Mouse (Mus musculus): ENCODE measurements around the gene Cpeb3. TPM values are rescaled to one million over a fixed set of nuclear protein-coding genes. Genes with fewer than 3 reads are reported as not detected.

Gene Cpeb3
- total RNA-seq, 1 experiment, result 1.8 TPM

GRCm38 (mm10) chr19:37026408-37026807 lies 182.0 kb downstream of the Cpeb3 start:
- H3K27ac ChIP-seq (ENCODE audit: insufficient read depth, low read depth, low read length, poor library complexity, severe bottlenecking), result no peak overlapping the region
- H3K36me3 ChIP-seq (ENCODE audit: control insufficient read depth, insufficient read depth, low read length, poor library complexity, severe bottlenecking), result no peaks in the 10 kb centered on the region
- no peaks in the 10 kb centered on the region for H3K9me3 ChIP-seq (ENCODE audit: control insufficient read depth, insufficient read depth, low read depth, low read length)
- H3K4me1 ChIP-seq (ENCODE audit: control insufficient read depth in 2 of 2, insufficient read depth in 2 of 2, low read length in 2 of 2, poor library complexity in 1 of 2), result peaks cover 0 to 2% of the 10 kb centered on the region in 2 experiments; a peak in 1 of 4 replicates
- in situ Hi-C loops (cut with MboI; ENCODE audit: low sequenced_read_pairs in 2 of 2, unreplicated experiment in 2 of 2), result no loop called here
- DNase-seq (ENCODE audit: low read depth, low spot score), result no peak
- TF ChIP-seq MAFK (IDR thresholded peaks at IDR 0.05; ENCODE audit: insufficient read depth, low read depth, low read length), result no peak
- no peak for TF ChIP-seq ZNF384 (IDR thresholded peaks at IDR 0.05; ENCODE audit: low read depth, low read length)
- no peak for TF ChIP-seq ZC3H11A (IDR thresholded peaks at IDR 0.05; ENCODE audit: borderline replicate concordance, low read depth, low read length)
- TF ChIP-seq CHD2 (IDR thresholded peaks at IDR 0.05; ENCODE audit: low read depth, low read length), result no peak
- no peak for TF ChIP-seq HCFC1 (IDR thresholded peaks at IDR 0.05; ENCODE audit: borderline replicate concordance, insufficient read depth, low read length)
- no peak overlapping the region for H3K4me3 ChIP-seq (ENCODE audit: insufficient read depth in 1 of 2, low read depth in 1 of 2, low read length in 2 of 2, poor library complexity in 1 of 2, severe bottlenecking in 1 of 2)
- no peak overlapping the region for H3K9ac ChIP-seq (ENCODE audit: insufficient read depth, low read depth, low read length, poor library complexity, severe bottlenecking)

DNA sequence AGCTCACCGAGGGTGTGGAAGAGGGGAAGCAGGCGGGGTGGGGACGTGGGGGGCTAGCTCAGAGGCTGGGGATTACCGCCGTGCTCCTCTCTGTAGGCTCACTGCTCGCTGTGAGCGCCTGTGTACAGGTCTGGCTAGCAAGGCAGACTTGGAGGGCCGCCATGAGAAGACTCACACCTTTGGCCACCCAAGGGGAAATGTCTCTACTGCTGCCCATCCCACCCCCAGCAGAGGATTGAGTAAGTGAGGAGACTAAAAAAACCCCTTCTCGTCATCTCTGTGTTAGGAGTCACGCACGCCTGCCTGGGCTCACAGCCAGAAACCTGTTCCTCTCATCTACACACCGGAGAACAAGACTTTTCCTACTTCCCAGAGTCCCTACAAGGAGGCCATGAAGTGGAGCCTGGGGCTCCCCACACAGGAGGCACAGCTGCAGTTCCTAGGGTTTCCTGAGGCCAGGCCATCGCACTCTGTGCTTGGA lies 182.5 kb downstream of the Cpeb3 start:
- in situ Hi-C loops (cut with MboI; ENCODE audit: low sequenced_read_pairs in 2 of 2, unreplicated experiment in 2 of 2), result no loop called here
- Histone ChIP-seq H3K27ac (ENCODE audit: insufficient read depth, low read depth, low read length, poor library complexity, severe bottlenecking) (no peak overlapping the region), H3K4me3 (ENCODE audit: insufficient read depth in 1 of 2, low read depth in 1 of 2, low read length in 2 of 2, poor library complexity in 1 of 2, severe bottlenecking in 1 of 2) (no peak overlapping the region), H3K36me3 (ENCODE audit: control insufficient read depth, insufficient read depth, low read length, poor library complexity, severe bottlenecking) (no peaks in the 10 kb centered on the region), H3K4me1 (ENCODE audit: control insufficient read depth in 2 of 2, insufficient read depth in 2 of 2, low read length in 2 of 2, poor library complexity in 1 of 2) (peaks cover 0 to 2% of the 10 kb centered on the region in 2 experiments; a peak in 1 of 4 replicates), H3K9me3 (ENCODE audit: control insufficient read depth, insufficient read depth, low read depth, low read length) (no peaks in the 10 kb centered on the region), H3K9ac (ENCODE audit: insufficient read depth, low read depth, low read length, poor library complexity, severe bottlenecking) (no peak overlapping the region; the same call in 1 of the 2 replicates)
- no peak for DNase-seq (ENCODE audit: low read depth, low spot score)
- TF ChIP-seq ZC3H11A (IDR thresholded peaks at IDR 0.05; ENCODE audit: borderline replicate concordance, low read depth, low read length), result no peak
- TF ChIP-seq ZNF384 (IDR thresholded peaks at IDR 0.05; ENCODE audit: low read depth, low read length), result no peak
- TF ChIP-seq MAFK (IDR thresholded peaks at IDR 0.05; ENCODE audit: insufficient read depth, low read depth, low read length), result no peak
- no peak for TF ChIP-seq CHD2 (IDR thresholded peaks at IDR 0.05; ENCODE audit: low read depth, low read length)
- no peak for TF ChIP-seq HCFC1 (IDR thresholded peaks at IDR 0.05; ENCODE audit: borderline replicate concordance, insufficient read depth, low read length)

DNA sequence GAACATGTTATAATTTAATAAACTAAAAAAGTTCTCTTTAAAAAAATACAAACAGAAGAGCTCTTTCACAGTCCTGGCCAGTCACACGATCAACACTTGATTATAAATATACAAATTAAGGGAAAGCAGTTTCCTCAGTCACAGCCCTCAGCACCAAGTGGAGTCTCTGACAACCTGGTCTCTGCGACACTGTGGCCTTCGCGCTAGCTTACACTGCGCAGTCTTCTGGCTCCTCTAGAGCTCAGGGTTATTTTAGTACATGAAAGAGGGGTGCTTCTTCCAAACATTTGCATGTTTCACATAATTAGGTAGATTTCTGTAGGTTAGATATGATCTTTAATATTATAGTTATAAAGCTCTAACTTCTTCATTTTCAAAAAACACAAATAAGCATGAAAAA lies 186.3 kb downstream of the Cpeb3 start:
- no peak overlapping the region for H3K9ac ChIP-seq (ENCODE audit: insufficient read depth, low read depth, low read length, poor library complexity, severe bottlenecking)
- H3K27ac ChIP-seq (ENCODE audit: insufficient read depth, low read depth, low read length, poor library complexity, severe bottlenecking), result no peak overlapping the region
- TF ChIP-seq ZC3H11A (IDR thresholded peaks at IDR 0.05; ENCODE audit: borderline replicate concordance, low read depth, low read length) (no peak), MAFK (IDR thresholded peaks at IDR 0.05; ENCODE audit: insufficient read depth, low read depth, low read length) (no peak), CHD2 (IDR thresholded peaks at IDR 0.05; ENCODE audit: low read depth, low read length) (no peak), ZNF384 (IDR thresholded peaks at IDR 0.05; ENCODE audit: low read depth, low read length) (no peak), HCFC1 (IDR thresholded peaks at IDR 0.05; ENCODE audit: borderline replicate concordance, insufficient read depth, low read length) (no peak)
- DNase-seq (ENCODE audit: low read depth, low spot score), result no peak
- H3K36me3 ChIP-seq (ENCODE audit: control insufficient read depth, insufficient read depth, low read length, poor library complexity, severe bottlenecking), result no peaks in the 10 kb centered on the region
- in situ Hi-C loops (cut with MboI; ENCODE audit: low sequenced_read_pairs in 2 of 2, unreplicated experiment in 2 of 2), result no loop called here
- H3K9me3 ChIP-seq (ENCODE audit: control insufficient read depth, insufficient read depth, low read depth, low read length), result no peaks in the 10 kb centered on the region
- H3K4me3 ChIP-seq (ENCODE audit: insufficient read depth in 1 of 2, low read depth in 1 of 2, low read length in 2 of 2, poor library complexity in 1 of 2, severe bottlenecking in 1 of 2), result no peak overlapping the region
- peaks cover 3 to 8% of the 10 kb centered on the region in 2 experiments for H3K4me1 ChIP-seq (ENCODE audit: control insufficient read depth in 2 of 2, insufficient read depth in 2 of 2, low read length in 2 of 2, poor library complexity in 1 of 2)

GRCm38 (mm10) chr19:37020951-37021350 lies 187.4 kb downstream of the Cpeb3 start:
- H3K27ac ChIP-seq (ENCODE audit: insufficient read depth, low read depth, low read length, poor library complexity, severe bottlenecking), result no peak overlapping the region; the same call in 1 of the 2 replicates
- peaks cover 3 to 5% of the 10 kb centered on the region in 2 experiments for H3K4me1 ChIP-seq (ENCODE audit: control insufficient read depth in 2 of 2, insufficient read depth in 2 of 2, low read length in 2 of 2, poor library complexity in 1 of 2)
- no peak overlapping the region for H3K4me3 ChIP-seq (ENCODE audit: insufficient read depth in 1 of 2, low read depth in 1 of 2, low read length in 2 of 2, poor library complexity in 1 of 2, severe bottlenecking in 1 of 2)
- no peak for TF ChIP-seq ZNF384 (IDR thresholded peaks at IDR 0.05; ENCODE audit: low read depth, low read length)
- TF ChIP-seq ZC3H11A (IDR thresholded peaks at IDR 0.05; ENCODE audit: borderline replicate concordance, low read depth, low read length), result no peak
- no peak for TF ChIP-seq MAFK (IDR thresholded peaks at IDR 0.05; ENCODE audit: insufficient read depth, low read depth, low read length)
- TF ChIP-seq CHD2 (IDR thresholded peaks at IDR 0.05; ENCODE audit: low read depth, low read length), result no peak
- no peak for TF ChIP-seq HCFC1 (IDR thresholded peaks at IDR 0.05; ENCODE audit: borderline replicate concordance, insufficient read depth, low read length)
- no peak for DNase-seq (ENCODE audit: low read depth, low spot score)
- no peaks in the 10 kb centered on the region for H3K36me3 ChIP-seq (ENCODE audit: control insufficient read depth, insufficient read depth, low read length, poor library complexity, severe bottlenecking)
- H3K9me3 ChIP-seq (ENCODE audit: control insufficient read depth, insufficient read depth, low read depth, low read length), result no peaks in the 10 kb centered on the region
- H3K9ac ChIP-seq (ENCODE audit: insufficient read depth, low read depth, low read length, poor library complexity, severe bottlenecking), result no peak overlapping the region
- in situ Hi-C loops (cut with MboI; ENCODE audit: low sequenced_read_pairs in 2 of 2, unreplicated experiment in 2 of 2), result no loop called here

Measured in ES-E14 (cell line).